Mouse (Mus musculus) midbrain, embryonic 13.5 days (tissue): ENCODE data around the gene H2-Ob. TPM values are rescaled to one million over a fixed set of nuclear protein-coding genes. Genes with fewer than 3 reads are reported as not detected.
A peak's percentile ranks its signal among the peaks of the same experiment; 100 is the strongest.

Experiments used
- ATAC-seq: fragments of 200-750 bp; cut with Nextera tagmentation; 2 replicates; pipeline ENCODE4 v1.8.0; 2017; ENCODE audit warnings: mild to moderate bottlenecking, moderate TSS enrichment, moderate library complexity
- H3K27ac ChIP-seq: fragments of 300-500 bp; sonication (generic); 2 replicates; pipeline ENCODE4 v1.5.1; 2015; ENCODE audit warnings: inconsistent platforms, mild to moderate bottlenecking, moderate library complexity
- H3K27me3 ChIP-seq: fragments of 300-500 bp; sonication (generic); 2 replicates; pipeline ENCODE4 v1.6.1; 2015; ENCODE audit warnings: mild to moderate bottlenecking, inconsistent platforms
- H3K36me3 ChIP-seq: fragments of 300-500 bp; sonication (generic); 2 replicates; pipeline ENCODE4 v1.6.1; 2015; ENCODE audit warnings: mild to moderate bottlenecking, inconsistent platforms
- H3K4me1 ChIP-seq: fragments of 300-500 bp; sonication (generic); replicated peaks from 2 replicates; pipeline ENCODE4 v1.6.1; 2015; ENCODE audit warnings: inconsistent platforms
- H3K4me2 ChIP-seq: fragments of 300-500 bp; sonication (generic); replicated peaks from 2 replicates; pipeline ENCODE4 v1.6.1; 2015; ENCODE audit warnings: moderate library complexity, mild to moderate bottlenecking, inconsistent platforms
- H3K4me3 ChIP-seq: fragments of 300-500 bp; sonication (generic); replicated peaks from 2 replicates; pipeline ENCODE4 v1.5.1; 2015; ENCODE audit warnings: mild to moderate bottlenecking, inconsistent platforms
- H3K9ac ChIP-seq: fragments of 300-500 bp; sonication (generic); replicated peaks from 2 replicates; pipeline ENCODE4 v1.6.1; 2015; ENCODE audit warnings: mild to moderate bottlenecking, inconsistent platforms
- H3K9me3 ChIP-seq: fragments of 300-500 bp; sonication (generic); 2 replicates; pipeline ENCODE4 v1.6.1; 2016; ENCODE audit warnings: mild to moderate bottlenecking, inconsistent platforms
- WGBS: fragments of 180-500 bp; shearing (Covaris S2); methylation state at CpG from one replicate; pipeline ENCODE4 v1.1.7; 2015; 5-methylcytosine and 5-hydroxymethylcytosine counted together
- polyA plus RNA-seq: library from polyadenylated mRNA; unstranded; fragments of >200 nt; fragmentation: Nextera tagmentation; extraction: Ambion mirVana; gene quantifications from 2 replicates; pipeline ENCODE4 v1.2.1, GENCODE M21; 2015

H2-Ob gene
- polyA plus RNA-seq, 1 experiment from 2014 or later = not detected

GRCm38 (mm10) chr17:34269817-34270216, 31.1 kb downstream of the H2-Ob start:
- Histone ChIP-seq H3K4me3 (no peak overlapping the region), H3K9me3 (no peaks in the 10 kb centered on the region), H3K36me3 (no peaks in the 10 kb centered on the region), H3K4me1 (peaks cover 4% of the 10 kb centered on the region), H3K27me3 (peaks cover 13% of the 10 kb centered on the region), H3K9ac (no peak overlapping the region), H3K4me2 (no peak overlapping the region), H3K27ac (no peak overlapping the region)
- WGBS = 85% methylated on average over 4 of the region's 4 CpGs
- ATAC-seq = no peak

GRCm38 (mm10) chr17:34270230-34270629, 31.5 kb downstream of the H2-Ob start:
- H3K9me3 ChIP-seq = no peaks in the 10 kb centered on the region
- 85% methylated on average over 2 of the region's 2 CpGs for WGBS
- no peaks in the 10 kb centered on the region for H3K36me3 ChIP-seq
- ATAC-seq = no peak
- H3K27ac ChIP-seq = no peak overlapping the region
- H3K27me3 ChIP-seq = peaks cover 9% of the 10 kb centered on the region
- H3K4me3 ChIP-seq = no peak overlapping the region
- H3K4me2 ChIP-seq = no peak overlapping the region
- H3K4me1 ChIP-seq = peaks cover under 1% of the 10 kb centered on the region; the same call in 1 of the 2 replicates
- no peak overlapping the region for H3K9ac ChIP-seq

- no peak overlapping the region for H3K9ac ChIP-seq
- H3K4me2 ChIP-seq = no peak overlapping the region
- H3K4me3 ChIP-seq = no peak overlapping the region
- no peak overlapping the region for H3K27ac ChIP-seq
- no peaks in the 10 kb centered on the region for H3K4me1 ChIP-seq
- no peak for ATAC-seq
- peaks cover 5% of the 10 kb centered on the region; the same call in 1 of the 2 replicates for H3K27me3 ChIP-seq
- no peaks in the 10 kb centered on the region for H3K9me3 ChIP-seq
- no peaks in the 10 kb centered on the region for H3K36me3 ChIP-seq
- 79% methylated on average over 2 of the region's 2 CpGs for WGBS
Measured at GRCm38 (mm10) chr17:34270940-34271339, 32.2 kb downstream of the H2-Ob start.

DNA sequence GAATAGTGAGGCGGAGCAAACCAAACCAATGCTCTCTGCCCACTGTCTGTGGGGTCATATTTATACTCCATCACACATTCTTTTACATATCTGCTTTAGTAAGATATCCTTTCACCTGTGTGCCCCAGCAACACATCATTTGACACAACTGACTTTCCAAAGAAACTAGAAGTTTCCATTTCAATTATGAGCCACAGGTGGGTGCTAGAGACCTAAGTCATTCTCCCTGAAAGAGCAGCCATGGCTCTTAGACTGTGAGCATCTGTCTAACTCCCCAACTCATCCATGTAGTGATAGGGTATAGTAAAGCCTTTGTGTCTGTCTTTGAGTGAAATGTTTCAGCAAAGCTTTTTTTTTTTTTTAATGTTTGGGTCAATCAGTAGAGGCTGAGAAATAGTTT, 33.4 kb downstream of the H2-Ob start:
- WGBS = 97% methylated on average over 1 of the region's 1 CpGs
- Histone ChIP-seq H3K4me2 (no peak overlapping the region), H3K27me3 (peaks cover 5% of the 10 kb centered on the region; the same call in 1 of the 2 replicates), H3K27ac (no peak overlapping the region), H3K4me3 (no peak overlapping the region), H3K9ac (no peak overlapping the region), H3K4me1 (no peaks in the 10 kb centered on the region), H3K9me3 (no peaks in the 10 kb centered on the region), H3K36me3 (no peaks in the 10 kb centered on the region)
- ATAC-seq = no peak

DNA sequence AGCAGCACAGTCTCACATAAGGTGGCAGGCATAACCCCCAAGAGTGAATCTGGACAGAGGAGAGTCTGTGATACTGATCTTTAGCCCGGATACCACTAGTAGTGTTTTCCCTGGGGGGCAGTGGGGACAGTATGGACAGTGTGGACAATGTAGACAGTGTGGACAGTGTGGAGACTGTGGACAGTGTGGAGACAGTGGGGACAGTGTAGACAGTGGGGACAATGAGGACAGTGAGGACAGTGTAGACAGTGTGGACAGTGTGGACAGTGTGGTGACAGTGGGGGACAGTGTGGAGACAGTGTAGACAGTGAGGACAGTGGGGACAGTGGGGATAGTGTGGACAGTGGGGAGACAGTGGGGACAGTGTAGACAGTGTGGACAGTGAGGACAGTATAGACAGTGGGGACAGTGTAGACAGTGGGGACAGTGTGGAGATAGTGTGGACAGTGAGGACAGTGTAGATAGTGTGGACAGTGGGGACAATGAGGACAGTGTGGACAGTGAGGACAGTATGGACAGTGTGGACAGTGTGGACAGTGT, 41.9 kb downstream of the H2-Ob start:
- H3K27me3 ChIP-seq = no peaks in the 10 kb centered on the region
- no peak overlapping the region for H3K4me2 ChIP-seq
- no peak overlapping the region for H3K27ac ChIP-seq
- WGBS = 94% methylated on average over 1 of the region's 1 CpGs
- H3K4me1 ChIP-seq = no peaks in the 10 kb centered on the region
- no peaks in the 10 kb centered on the region for H3K9me3 ChIP-seq
- H3K36me3 ChIP-seq = no peaks in the 10 kb centered on the region
- H3K4me3 ChIP-seq = no peak overlapping the region
- ATAC-seq = no peak
- no peak overlapping the region for H3K9ac ChIP-seq

GRCm38 (mm10) chr17:34281836-34282235, 43.1 kb downstream of the H2-Ob start:
- ATAC-seq = no peak
- no peak overlapping the region for H3K27ac ChIP-seq
- no peak overlapping the region for H3K9ac ChIP-seq
- WGBS = 71% methylated on average over 1 of the region's 1 CpGs
- no peaks in the 10 kb centered on the region for H3K9me3 ChIP-seq
- no peak overlapping the region for H3K4me3 ChIP-seq
- H3K36me3 ChIP-seq = no peaks in the 10 kb centered on the region
- no peaks in the 10 kb centered on the region for H3K4me1 ChIP-seq
- no peaks in the 10 kb centered on the region for H3K27me3 ChIP-seq
- no peak overlapping the region for H3K4me2 ChIP-seq

GRCm38 (mm10) chr17:34285371-34285770, 46.7 kb downstream of the H2-Ob start:
- H3K9ac ChIP-seq = no peak overlapping the region
- no peak overlapping the region for H3K4me2 ChIP-seq
- 72% methylated on average over 4 of the region's 4 CpGs for WGBS
- H3K9me3 ChIP-seq = no peaks in the 10 kb centered on the region
- no peaks in the 10 kb centered on the region for H3K27me3 ChIP-seq
- ATAC-seq = no peak
- H3K36me3 ChIP-seq = no peaks in the 10 kb centered on the region
- no peaks in the 10 kb centered on the region for H3K4me1 ChIP-seq
- H3K27ac ChIP-seq = no peak overlapping the region
- H3K4me3 ChIP-seq = no peak overlapping the region

GRCm38 (mm10) chr17:34285848-34286247, 47.1 kb downstream of the H2-Ob start:
- 39% methylated on average over 4 of the region's 4 CpGs for WGBS
- Histone ChIP-seq H3K27ac (no peak overlapping the region), H3K9ac (no peak overlapping the region), H3K27me3 (no peaks in the 10 kb centered on the region), H3K4me1 (no peaks in the 10 kb centered on the region), H3K4me2 (no peak overlapping the region), H3K36me3 (no peaks in the 10 kb centered on the region), H3K9me3 (no peaks in the 10 kb centered on the region), H3K4me3 (no peak overlapping the region)
- no peak for ATAC-seq

- Histone ChIP-seq H3K27me3 (no peaks in the 10 kb centered on the region), H3K9ac (no peak overlapping the region), H3K4me1 (no peaks in the 10 kb centered on the region), H3K4me2 (no peak overlapping the region), H3K27ac (no peak overlapping the region), H3K4me3 (no peak overlapping the region), H3K9me3 (no peaks in the 10 kb centered on the region), H3K36me3 (no peaks in the 10 kb centered on the region)
- WGBS = 88% methylated on average over 5 of the region's 5 CpGs
- ATAC-seq = no peak
Measured at GRCm38 (mm10) chr17:34286501-34286900, 47.8 kb downstream of the H2-Ob start.

GRCm38 (mm10) chr17:34286999-34287398, 48.3 kb downstream of the H2-Ob start:
- no peak overlapping the region for H3K4me3 ChIP-seq
- no peak overlapping the region for H3K4me2 ChIP-seq
- no peak for ATAC-seq
- H3K9me3 ChIP-seq = no peaks in the 10 kb centered on the region
- WGBS = 72% methylated on average over 6 of the region's 6 CpGs
- H3K36me3 ChIP-seq = no peaks in the 10 kb centered on the region
- no peaks in the 10 kb centered on the region for H3K4me1 ChIP-seq
- H3K27me3 ChIP-seq = no peaks in the 10 kb centered on the region
- H3K9ac ChIP-seq = no peak overlapping the region
- H3K27ac ChIP-seq = no peak overlapping the region

DNA sequence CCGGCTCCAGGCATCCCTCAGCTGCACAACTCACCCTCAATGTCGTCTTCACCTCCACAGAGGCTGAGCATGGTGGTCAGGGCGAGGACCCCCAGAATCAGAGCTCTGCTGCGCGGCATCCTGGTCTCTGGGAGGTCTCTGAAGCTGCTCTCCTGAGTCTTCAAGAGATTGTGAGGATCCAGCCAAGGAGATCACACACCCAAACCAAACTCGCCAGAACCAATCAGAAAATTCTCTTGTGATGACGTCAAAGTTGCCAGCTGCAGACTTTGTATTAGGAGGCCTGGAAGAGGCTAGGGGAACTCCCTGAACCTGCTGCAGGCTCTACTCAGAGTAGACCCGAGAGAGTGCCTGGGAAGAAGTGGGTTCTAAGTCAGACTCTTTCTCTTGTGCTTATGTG, 48.9 kb downstream of the H2-Ob start, which contains the start of gene H2-Aa:
H2-Aa (minus strand) TSS at position 176 of the 400 bp plus-strand sequence.
- no peak within 1 kb of the TSS for H3K4me3 ChIP-seq
- no peaks in the 10 kb centered on the region for H3K4me1 ChIP-seq
- H3K4me2 ChIP-seq = no peak within 1 kb of the TSS
- no peaks in the 10 kb centered on the region for H3K9me3 ChIP-seq
- no peaks in the 10 kb centered on the region for H3K36me3 ChIP-seq
- no peak within 1 kb of the TSS for H3K9ac ChIP-seq
- no peak within 1 kb of the TSS for H3K27ac ChIP-seq
- ATAC-seq = 0 out of 2 replicates have a peak, but pooled peaks have one; percentile 20
- 16% methylated on average over 8 of the region's 8 CpGs for WGBS
- no peaks in the 10 kb centered on the region for H3K27me3 ChIP-seq

- no peaks in the 10 kb centered on the region for H3K36me3 ChIP-seq
- H3K27me3 ChIP-seq = no peaks in the 10 kb centered on the region
- H3K4me1 ChIP-seq = no peaks in the 10 kb centered on the region
- H3K9me3 ChIP-seq = no peaks in the 10 kb centered on the region
- ATAC-seq = no peak
- H3K4me2 ChIP-seq = no peak overlapping the region
- no peak overlapping the region for H3K9ac ChIP-seq
- 68% methylated on average over 3 of the region's 3 CpGs for WGBS
- no peak overlapping the region for H3K4me3 ChIP-seq
- H3K27ac ChIP-seq = no peak overlapping the region
Measured at GRCm38 (mm10) chr17:34288131-34288530, 49.4 kb downstream of the H2-Ob start.

GRCm38 (mm10) chr17:34291609-34292008, 52.9 kb downstream of the H2-Ob start:
- Histone ChIP-seq H3K4me2 (no peak overlapping the region), H3K4me3 (no peak overlapping the region), H3K4me1 (no peaks in the 10 kb centered on the region; the same call in 1 of the 2 replicates), H3K36me3 (no peaks in the 10 kb centered on the region), H3K27ac (no peak overlapping the region), H3K9ac (no peak overlapping the region), H3K27me3 (peaks cover 3% of the 10 kb centered on the region; the same call in 1 of the 2 replicates), H3K9me3 (no peaks in the 10 kb centered on the region)
- 14% methylated on average over 8 of the region's 8 CpGs for WGBS
- ATAC-seq = peak; percentile 93
